Mouse (Mus musculus): ENCODE results near the gene Cyth1.

- TF ChIP-seq POLR2A (IDR thresholded peaks at IDR 0.05; ENCODE audit: low read depth, low read length) (no peak), CTCF (IDR thresholded peaks at IDR 0.05; ENCODE audit: extremely low read depth, insufficient read length, insufficient replicate concordance, low read depth, low read length) (no peak)
Measured at GRCm38 (mm10) chr11:118118777-118119176, 129.6 kb downstream of the Cyth1 start.
